Mouse (Mus musculus) megakaryocyte, embryonic 14.5 days (primary cell): ENCODE results near the gene Olfr816. TPM values are rescaled to one million over a fixed set of nuclear protein-coding genes. Genes with fewer than 3 reads are reported as not detected.
"Not testable (repeated sequence)": the region's sequence is repeated elsewhere in the genome, so short reads cannot be mapped to it uniquely, and the experiment has no call there.

Experiments used
- H3K27me3 ChIP-seq: replicated peaks from 2 replicates; pipeline ENCODE3; 2012; ENCODE audit warnings: inconsistent platforms
- H3K36me3 ChIP-seq: replicated peaks from 2 replicates; pipeline ENCODE3; 2012; ENCODE audit warnings: low read length, inconsistent platforms, mixed read lengths
- H3K4me1 ChIP-seq: 2 replicates; pipeline ENCODE4 v1.6.1; 2012; ENCODE audit warnings: inconsistent platforms
- H3K4me3 ChIP-seq: replicated peaks from 2 replicates; pipeline ENCODE3; 2012; ENCODE audit warnings: moderate library complexity, mild to moderate bottlenecking, inconsistent platforms
- H3K9me3 ChIP-seq: 2 replicates; pipeline ENCODE4 v1.6.1; 2012; ENCODE audit warnings: inconsistent platforms
- FLI1 ChIP-seq: IDR thresholded peaks from 2 replicates; pipeline ENCODE4 v1.6.1; 2012; ENCODE audit warnings: low read length, inconsistent platforms, mixed read lengths
- GATA1 ChIP-seq: IDR thresholded peaks from 3 replicates; pipeline ENCODE4 v1.6.1; 2012; ENCODE audit warnings: mixed read lengths, low read length, inconsistent platforms, borderline replicate concordance
- polyA plus RNA-seq: library from polyadenylated mRNA; stranded (reverse); fragments of >175 nt; gene quantifications from 2 replicates; pipeline ENCODE4 v1.2.3, GENCODE M21; 2012; ENCODE audit warnings: low replicate concordance; ENCODE audit not compliant: insufficient read depth

Olfr816 gene
- not detected in 2 replicates for polyA plus RNA-seq

DNA sequence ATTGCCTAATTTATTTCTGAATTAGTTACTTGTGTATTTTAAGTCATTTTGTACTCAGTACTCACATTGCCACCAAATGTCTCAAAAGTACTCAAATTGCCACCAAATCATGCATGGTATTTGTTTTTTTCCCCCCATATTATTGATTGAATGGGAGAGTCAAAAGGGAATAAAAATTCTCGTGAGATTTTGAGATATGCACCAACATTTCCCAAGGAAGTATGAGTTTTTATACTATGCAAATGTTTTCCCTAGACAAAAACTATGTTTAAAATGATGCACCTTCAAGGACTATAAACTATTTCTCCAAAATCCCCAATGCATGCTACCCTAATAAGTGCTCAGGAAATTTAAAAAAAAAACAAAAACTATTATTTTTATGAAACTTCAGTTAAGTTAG is at the start of gene Olfr816:
Gene Olfr816 (minus strand): TSS at position 101 of the 400 bp plus-strand sequence.
- Histone ChIP-seq H3K27me3 (no peaks in the 10 kb centered on the region), H3K36me3 (no peaks in the 10 kb centered on the region), H3K4me3 (no peak within 1 kb of the TSS), H3K9me3 (peaks cover 12% of the 10 kb centered on the region; the same call in 1 of the 2 replicates), H3K4me1 (no peaks in the 10 kb centered on the region)
- TF ChIP-seq FLI1 (no peak), GATA1 (no peak)

DNA sequence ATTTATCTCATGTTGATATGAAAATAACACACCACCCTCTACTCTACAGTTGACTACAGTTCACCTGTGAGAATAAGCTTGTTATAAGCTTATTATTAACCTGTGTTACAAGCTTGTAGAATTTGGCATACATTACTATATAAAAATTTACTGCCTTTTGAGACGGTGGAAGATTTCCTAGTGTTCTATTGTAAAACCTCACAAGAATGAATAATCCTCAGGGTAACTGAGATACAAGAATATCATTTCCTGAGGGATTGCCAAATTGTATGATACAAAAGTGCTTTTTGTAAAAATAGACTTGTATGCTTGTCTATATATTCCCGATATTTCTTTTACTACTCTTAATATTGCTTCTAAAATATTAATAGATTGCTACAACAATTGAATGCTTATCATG is 33.6 kb upstream of the Olfr816 start, which contains the start of gene Olfr818:
Gene Olfr818 (minus strand): TSS at position 101 of the 400 bp plus-strand sequence.
- H3K4me1 ChIP-seq = no peaks in the 10 kb centered on the region
- no peaks in the 10 kb centered on the region for H3K9me3 ChIP-seq
- no peaks in the 10 kb centered on the region for H3K27me3 ChIP-seq
- TF ChIP-seq FLI1 (no peak), GATA1 (no peak)
- no peaks in the 10 kb centered on the region for H3K36me3 ChIP-seq
- no peak within 1 kb of the TSS for H3K4me3 ChIP-seq

DNA sequence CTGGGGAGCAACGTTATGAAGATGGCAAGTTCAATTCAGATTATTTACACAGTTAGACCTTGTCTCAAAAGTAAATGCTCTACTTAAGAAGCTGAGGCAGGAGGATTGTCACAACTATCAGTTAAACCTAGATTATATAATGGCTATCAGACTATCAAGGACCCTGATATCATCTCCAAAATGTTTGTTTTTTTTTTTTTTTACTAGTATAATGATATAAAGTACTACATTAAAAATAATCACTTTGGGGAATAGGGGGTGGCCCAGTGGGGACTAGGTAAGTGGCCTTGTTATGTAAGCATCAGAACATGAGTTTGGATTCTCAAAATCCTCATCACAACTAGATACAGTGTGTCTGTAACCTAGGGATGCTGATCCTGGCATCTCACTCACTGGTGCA is 9.6 kb downstream of the Olfr816 start, which contains the start of gene Olfr815:
Gene Olfr815 (minus strand): TSS at position 101 of the 400 bp plus-strand sequence.
- not testable (repeated sequence) for H3K4me3 ChIP-seq

GRCm38 (mm10) chr10:129885934-129886333 is 29.5 kb downstream of the Olfr816 start:
- no peaks in the 10 kb centered on the region for H3K4me1 ChIP-seq
- TF ChIP-seq GATA1 = no peak
- no peak for TF ChIP-seq FLI1
- H3K4me3 ChIP-seq = no peak overlapping the region
- no peaks in the 10 kb centered on the region for H3K36me3 ChIP-seq
- no peaks in the 10 kb centered on the region for H3K27me3 ChIP-seq
- peaks cover 12% of the 10 kb centered on the region for H3K9me3 ChIP-seq

More for the DNA sequence above, 9.6 kb downstream of the Olfr816 start, which contains the start of gene Olfr815:
- not testable (repeated sequence) for H3K4me1 ChIP-seq, H3K9me3 ChIP-seq, H3K36me3 ChIP-seq, H3K27me3 ChIP-seq

GRCm38 (mm10) chr10:129885496-129885895 is 29.9 kb downstream of the Olfr816 start:
- not testable (repeated sequence) for H3K4me1 ChIP-seq, H3K27me3 ChIP-seq, H3K4me3 ChIP-seq, H3K36me3 ChIP-seq
- peaks cover 12% of the 10 kb centered on the region for H3K9me3 ChIP-seq

DNA sequence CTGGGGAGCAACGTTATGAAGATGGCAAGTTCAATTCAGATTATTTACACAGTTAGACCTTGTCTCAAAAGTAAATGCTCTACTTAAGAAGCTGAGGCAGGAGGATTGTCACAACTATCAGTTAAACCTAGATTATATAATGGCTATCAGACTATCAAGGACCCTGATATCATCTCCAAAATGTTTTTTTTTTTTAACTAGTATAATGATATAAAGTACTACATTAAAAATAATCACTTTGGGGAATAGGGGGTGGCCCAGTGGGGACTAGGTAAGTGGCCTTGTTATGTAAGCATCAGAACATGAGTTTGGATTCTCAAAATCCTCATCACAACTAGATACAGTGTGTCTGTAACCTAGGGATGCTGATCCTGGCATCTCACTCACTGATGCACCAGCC is 35.6 kb downstream of the Olfr816 start, which contains the start of gene Olfr814:
Gene Olfr814 (minus strand): TSS at position 101 of the 400 bp plus-strand sequence.
- not testable (repeated sequence) for H3K4me3 ChIP-seq, H3K27me3 ChIP-seq, H3K36me3 ChIP-seq, H3K9me3 ChIP-seq, H3K4me1 ChIP-seq

Other genes starting within 250 kb of the Olfr816 start
- not detected in 2 replicates for gene Olfr801, start 241.7 kb downstream of the Olfr816 start, polyA plus RNA-seq
- not detected in 2 replicates for gene Olfr802, start 227.4 kb downstream of the Olfr816 start, polyA plus RNA-seq
- gene Olfr803, start 221.3 kb downstream of the Olfr816 start, polyA plus RNA-seq = 8.7 TPM in 1 of 2 replicates, not detected in the other
- gene Olfr804, start 212.4 kb downstream of the Olfr816 start, polyA plus RNA-seq = not detected in 2 replicates
- gene Olfr805, start 186.2 kb downstream of the Olfr816 start, polyA plus RNA-seq = not detected in 2 replicates
- gene Olfr806, start 173.7 kb downstream of the Olfr816 start, polyA plus RNA-seq = not detected in 2 replicates
- not detected in 2 replicates for gene Olfr807, start 157.8 kb downstream of the Olfr816 start, polyA plus RNA-seq
- gene Olfr808, start 150.1 kb downstream of the Olfr816 start, polyA plus RNA-seq = not detected in 2 replicates
- gene Olfr809, start 141.0 kb downstream of the Olfr816 start, polyA plus RNA-seq = 0.07 TPM in 1 of 2 replicates, not detected in the other
- not detected in 2 replicates for gene Olfr810, start 120.7 kb downstream of the Olfr816 start, polyA plus RNA-seq
- not detected in 2 replicates for gene Olfr811, start 111.2 kb downstream of the Olfr816 start, polyA plus RNA-seq
- gene Olfr812, start 69.5 kb downstream of the Olfr816 start, polyA plus RNA-seq = not detected in 2 replicates
- not detected in 2 replicates for gene Olfr813, start 60.2 kb downstream of the Olfr816 start, polyA plus RNA-seq
- gene Olfr814, start 35.7 kb downstream of the Olfr816 start, polyA plus RNA-seq = 0.03 TPM in 1 of 2 replicates, not detected in the other
- gene Olfr815, start 9.7 kb downstream of the Olfr816 start, polyA plus RNA-seq = not detected in 2 replicates
- not detected in 2 replicates for gene Olfr818, start 33.5 kb upstream of the Olfr816 start, polyA plus RNA-seq
- not detected in 2 replicates for gene Olfr819, start 51.7 kb upstream of the Olfr816 start, polyA plus RNA-seq
- not detected in 2 replicates for gene Olfr247, start 60.5 kb upstream of the Olfr816 start, polyA plus RNA-seq
- not detected in 2 replicates for gene Gm10310, start 69.5 kb upstream of the Olfr816 start, polyA plus RNA-seq
- gene Olfr820, start 97.0 kb upstream of the Olfr816 start, polyA plus RNA-seq = not detected in 2 replicates
- gene Olfr821, start 114.8 kb upstream of the Olfr816 start, polyA plus RNA-seq = not detected in 2 replicates
- gene Olfr822, start 155.6 kb upstream of the Olfr816 start, polyA plus RNA-seq = not detected in 2 replicates
- not detected in 2 replicates for gene Olfr823, start 199.8 kb upstream of the Olfr816 start, polyA plus RNA-seq
- not detected in 2 replicates for gene Olfr824, start 214.4 kb upstream of the Olfr816 start, polyA plus RNA-seq